Mouse (Mus musculus): ENCODE data around the gene Ddx11. TPM values are rescaled to one million over a fixed set of nuclear protein-coding genes. Genes with fewer than 3 reads are reported as not detected.
"Not testable (repeated sequence)": the region's sequence is repeated elsewhere in the genome, so short reads cannot be mapped to it uniquely, and the experiment has no call there.

The Ddx11 gene
- polyA plus RNA-seq, 1 experiment from 2014 or later, result 8.7 TPM

DNA sequence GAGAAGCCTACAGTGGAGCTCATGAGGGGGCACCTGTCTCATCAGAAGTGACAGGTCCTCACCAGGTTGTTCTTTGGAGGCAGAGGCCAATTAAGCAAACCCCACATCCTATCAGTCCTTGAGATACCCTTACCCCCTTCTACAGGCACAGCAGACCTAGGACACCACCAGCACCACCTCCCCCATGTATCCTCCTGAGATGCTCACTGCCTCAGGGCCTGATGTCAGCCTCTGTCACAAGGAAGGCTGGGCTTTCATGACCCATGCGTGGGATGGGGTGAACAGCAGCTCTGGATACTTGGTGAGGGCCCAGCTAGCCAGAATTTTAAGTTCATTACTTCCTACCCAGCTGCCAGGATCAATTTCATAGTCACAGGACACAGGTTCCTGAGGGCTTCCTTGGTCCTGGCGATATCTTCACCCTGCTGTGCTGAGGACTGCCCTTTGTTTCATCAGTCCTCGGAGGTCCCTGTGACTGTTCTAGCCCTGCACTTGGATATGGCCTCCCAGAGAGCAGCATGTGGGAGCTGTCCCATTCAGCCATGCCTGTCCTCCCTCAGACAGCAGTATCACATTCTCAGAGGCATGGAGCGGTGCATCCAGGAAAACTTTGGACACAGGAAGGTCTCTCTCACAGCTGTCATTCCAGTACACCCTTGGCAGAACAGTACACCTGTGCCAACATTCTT is 30.6 kb downstream of the Ddx11 start:
- WGBS, result 88% methylated on average over 4 of the region's 4 CpGs
- H3K27me3 ChIP-seq (ENCODE audit: control insufficient read depth, insufficient read depth, low read length); H3K9ac ChIP-seq (ENCODE audit: low read length); H3K9me3 ChIP-seq (ENCODE audit: control insufficient read depth, low read length); ATAC-seq (ENCODE audit: insufficient number of reproducible peaks, insufficient read depth, low FRiP score, low read depth); H3K4me3 ChIP-seq (ENCODE audit: control insufficient read depth in 1 of 2, insufficient read depth in 1 of 2, low read depth in 1 of 2, low read length in 2 of 2); H3K27ac ChIP-seq (replicated peaks in 1 of 2; ENCODE audit: control insufficient read depth in 1 of 2, insufficient read depth in 1 of 2, low read depth in 2 of 2, low read length in 2 of 2); H3K4me2 ChIP-seq (ENCODE audit: low read length); H3K4me1 ChIP-seq (ENCODE audit: control insufficient read depth in 2 of 2, insufficient read depth in 2 of 2, low read length in 2 of 2): not testable (repeated sequence)
- H3K36me3 ChIP-seq (ENCODE audit: control insufficient read depth, insufficient read depth, low read length), result peaks cover 34% of the 10 kb centered on the region

DNA sequence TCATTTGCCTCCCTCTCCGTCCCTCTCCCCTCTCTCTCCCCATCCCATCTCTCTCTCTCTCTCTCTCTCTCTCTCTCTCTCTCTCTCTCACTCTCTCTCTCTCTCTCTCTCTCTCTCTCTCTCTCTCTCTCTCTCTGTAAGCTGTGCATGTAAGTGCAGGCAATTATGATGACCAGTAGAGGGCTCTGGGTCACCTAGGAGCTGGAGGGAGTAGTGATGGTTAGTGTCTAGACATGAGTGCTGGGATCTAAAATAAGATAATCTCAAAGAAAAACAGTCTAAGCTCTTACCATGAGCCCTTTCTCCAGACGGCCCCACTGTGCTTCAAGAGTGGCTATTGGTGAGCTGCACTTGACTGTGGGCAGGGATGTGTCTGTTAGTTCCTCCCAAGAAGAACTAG is 31.6 kb downstream of the Ddx11 start:
- WGBS, result 58% methylated on average over 2 of the region's 2 CpGs

GRCm38 (mm10) chr17:66158271-66158670 is 35.0 kb downstream of the Ddx11 start:
- H3K9me3 ChIP-seq (ENCODE audit: control insufficient read depth, low read length), result 0 out of 2 replicates have a peak, but pooled peaks cover 5% of the 10 kb centered on the region
- H3K4me1 ChIP-seq (ENCODE audit: control insufficient read depth in 2 of 2, insufficient read depth in 2 of 2, low read length in 2 of 2), result no peaks in the 10 kb centered on the region
- H3K4me2 ChIP-seq (ENCODE audit: low read length), result no peak overlapping the region
- 83% methylated on average over 5 of the region's 5 CpGs for WGBS
- no peaks in the 10 kb centered on the region for H3K36me3 ChIP-seq (ENCODE audit: control insufficient read depth, insufficient read depth, low read length)
- H3K4me3 ChIP-seq (ENCODE audit: control insufficient read depth in 1 of 2, insufficient read depth in 1 of 2, low read depth in 1 of 2, low read length in 2 of 2), result no peak overlapping the region
- no peak overlapping the region for H3K27ac ChIP-seq (replicated peaks in 1 of 2; ENCODE audit: control insufficient read depth in 1 of 2, insufficient read depth in 1 of 2, low read depth in 2 of 2, low read length in 2 of 2)
- H3K27me3 ChIP-seq (ENCODE audit: control insufficient read depth, insufficient read depth, low read length), result no peaks in the 10 kb centered on the region
- no peak for ATAC-seq (ENCODE audit: insufficient number of reproducible peaks, insufficient read depth, low FRiP score, low read depth)
- H3K9ac ChIP-seq (ENCODE audit: low read length), result no peak overlapping the region

More for the DNA sequence above, 31.6 kb downstream of the Ddx11 start:
- Histone ChIP-seq H3K9ac (ENCODE audit: low read length) (no peak overlapping the region), H3K9me3 (ENCODE audit: control insufficient read depth, low read length) (no peaks in the 10 kb centered on the region), H3K4me3 (ENCODE audit: control insufficient read depth in 1 of 2, insufficient read depth in 1 of 2, low read depth in 1 of 2, low read length in 2 of 2) (no peak overlapping the region), H3K4me1 (ENCODE audit: control insufficient read depth in 2 of 2, insufficient read depth in 2 of 2, low read length in 2 of 2) (no peaks in the 10 kb centered on the region), H3K27me3 (ENCODE audit: control insufficient read depth, insufficient read depth, low read length) (no peaks in the 10 kb centered on the region), H3K36me3 (ENCODE audit: control insufficient read depth, insufficient read depth, low read length) (peaks cover 24% of the 10 kb centered on the region), H3K4me2 (ENCODE audit: low read length) (no peak overlapping the region), H3K27ac (replicated peaks in 1 of 2; ENCODE audit: control insufficient read depth in 1 of 2, insufficient read depth in 1 of 2, low read depth in 2 of 2, low read length in 2 of 2) (no peak overlapping the region)
- ATAC-seq (ENCODE audit: insufficient number of reproducible peaks, insufficient read depth, low FRiP score, low read depth), result no peak

GRCm38 (mm10) chr17:66167141-66167540 is 43.8 kb downstream of the Ddx11 start:
- H3K4me3 ChIP-seq (ENCODE audit: control insufficient read depth in 1 of 2, insufficient read depth in 1 of 2, low read depth in 1 of 2, low read length in 2 of 2); H3K27ac ChIP-seq (replicated peaks in 1 of 2; ENCODE audit: control insufficient read depth in 1 of 2, insufficient read depth in 1 of 2, low read depth in 2 of 2, low read length in 2 of 2); H3K4me2 ChIP-seq (ENCODE audit: low read length); ATAC-seq (ENCODE audit: insufficient number of reproducible peaks, insufficient read depth, low FRiP score, low read depth); H3K36me3 ChIP-seq (ENCODE audit: control insufficient read depth, insufficient read depth, low read length); H3K9ac ChIP-seq (ENCODE audit: low read length); H3K27me3 ChIP-seq (ENCODE audit: control insufficient read depth, insufficient read depth, low read length); H3K4me1 ChIP-seq (ENCODE audit: control insufficient read depth in 2 of 2, insufficient read depth in 2 of 2, low read length in 2 of 2); H3K9me3 ChIP-seq (ENCODE audit: control insufficient read depth, low read length): not testable (repeated sequence)
- WGBS, result 93% methylated on average over 5 of the region's 5 CpGs

- H3K9me3 ChIP-seq (ENCODE audit: control insufficient read depth, low read length); ATAC-seq (ENCODE audit: insufficient number of reproducible peaks, insufficient read depth, low FRiP score, low read depth); H3K9ac ChIP-seq (ENCODE audit: low read length); H3K36me3 ChIP-seq (ENCODE audit: control insufficient read depth, insufficient read depth, low read length); H3K4me2 ChIP-seq (ENCODE audit: low read length); H3K27me3 ChIP-seq (ENCODE audit: control insufficient read depth, insufficient read depth, low read length); H3K27ac ChIP-seq (replicated peaks in 1 of 2; ENCODE audit: control insufficient read depth in 1 of 2, insufficient read depth in 1 of 2, low read depth in 2 of 2, low read length in 2 of 2); H3K4me1 ChIP-seq (ENCODE audit: control insufficient read depth in 2 of 2, insufficient read depth in 2 of 2, low read length in 2 of 2); H3K4me3 ChIP-seq (ENCODE audit: control insufficient read depth in 1 of 2, insufficient read depth in 1 of 2, low read depth in 1 of 2, low read length in 2 of 2): not testable (repeated sequence)
- 87% methylated on average over 15 of the region's 15 CpGs for WGBS
Measured at GRCm38 (mm10) chr17:66170971-66171370, 47.7 kb downstream of the Ddx11 start.

GRCm38 (mm10) chr17:66190577-66190976 is 67.3 kb downstream of the Ddx11 start:
- H3K9me3 ChIP-seq (ENCODE audit: control insufficient read depth, low read length), result no peaks in the 10 kb centered on the region
- no peaks in the 10 kb centered on the region for H3K27me3 ChIP-seq (ENCODE audit: control insufficient read depth, insufficient read depth, low read length)
- ATAC-seq (ENCODE audit: insufficient number of reproducible peaks, insufficient read depth, low FRiP score, low read depth), result no peak
- no peaks in the 10 kb centered on the region for H3K36me3 ChIP-seq (ENCODE audit: control insufficient read depth, insufficient read depth, low read length)
- H3K9ac ChIP-seq (ENCODE audit: low read length), result no peak overlapping the region
- no peak overlapping the region for H3K4me3 ChIP-seq (ENCODE audit: control insufficient read depth in 1 of 2, insufficient read depth in 1 of 2, low read depth in 1 of 2, low read length in 2 of 2)
- H3K4me2 ChIP-seq (ENCODE audit: low read length), result no peak overlapping the region
- no peaks in the 10 kb centered on the region for H3K4me1 ChIP-seq (ENCODE audit: control insufficient read depth in 2 of 2, insufficient read depth in 2 of 2, low read length in 2 of 2)
- no peak overlapping the region for H3K27ac ChIP-seq (replicated peaks in 1 of 2; ENCODE audit: control insufficient read depth in 1 of 2, insufficient read depth in 1 of 2, low read depth in 2 of 2, low read length in 2 of 2)
- 80% methylated on average over 8 of the region's 8 CpGs for WGBS

GRCm38 (mm10) chr17:66197041-66197440 is 73.7 kb downstream of the Ddx11 start:
- Histone ChIP-seq H3K4me2 (ENCODE audit: low read length) (no peak overlapping the region), H3K36me3 (ENCODE audit: control insufficient read depth, insufficient read depth, low read length) (no peaks in the 10 kb centered on the region), H3K27me3 (ENCODE audit: control insufficient read depth, insufficient read depth, low read length) (no peaks in the 10 kb centered on the region), H3K9me3 (ENCODE audit: control insufficient read depth, low read length) (no peaks in the 10 kb centered on the region), H3K4me3 (ENCODE audit: control insufficient read depth in 1 of 2, insufficient read depth in 1 of 2, low read depth in 1 of 2, low read length in 2 of 2) (no peak overlapping the region), H3K27ac (replicated peaks in 1 of 2; ENCODE audit: control insufficient read depth in 1 of 2, insufficient read depth in 1 of 2, low read depth in 2 of 2, low read length in 2 of 2) (no peak overlapping the region), H3K9ac (ENCODE audit: low read length) (no peak overlapping the region), H3K4me1 (ENCODE audit: control insufficient read depth in 2 of 2, insufficient read depth in 2 of 2, low read length in 2 of 2) (no peaks in the 10 kb centered on the region)
- WGBS, result 36% methylated on average over 3 of the region's 3 CpGs
- ATAC-seq (ENCODE audit: insufficient number of reproducible peaks, insufficient read depth, low FRiP score, low read depth), result no peak
